ENCODE assay signal across 9 mouse cellular contexts in genomic region chr7:67619836-67620235, GRCm38 (mm10). TPM values are rescaled to one million over a fixed set of nuclear protein-coding genes. Genes with fewer than 3 reads are reported as not detected.
DNase-seq lines count a peak whose midpoint lies in the region; ATAC-seq and TF ChIP-seq lines count a peak whose summit lies in the region.
"Had no signal": no experiment of that assay in that cellular context is flagged by ENCODE, and none has a peak within 500 bp of the region (broad histone marks: within the 10 kb centered on the region; RNA-seq: fewer than 3 reads in every experiment).

No protein-coding gene starts in this region.

- no peak overlapping the region for H3K4me3 ChIP-seq in heart, postnatal 0 days (ENCODE audit: low read depth, low read length)
- no peak overlapping the region for H3K4me3 ChIP-seq in neural tube, embryonic 15.5 days (replicated peaks)
- H3K4me3 ChIP-seq in myocyte: no peak overlapping the region

- no peak for TF ChIP-seq POLR2A in myocyte (IDR thresholded peaks at IDR 0.05; ENCODE audit: insufficient read length, low read depth)

- no peak overlapping the region for H3ac ChIP-seq in myocyte (ENCODE audit: control insufficient read depth, insufficient read length)

- H3K9me3 ChIP-seq in heart, postnatal 0 days (replicated peaks; ENCODE audit: control insufficient read depth, low read length): no peaks in the 10 kb centered on the region
- H3K9me3 ChIP-seq in neural tube, embryonic 15.5 days (replicated peaks): no peaks in the 10 kb centered on the region

- no peak overlapping the region for H3K4me2 ChIP-seq in heart, postnatal 0 days (ENCODE audit: low read depth, low read length)
- no peak overlapping the region for H3K4me2 ChIP-seq in neural tube, embryonic 15.5 days
- H3K4me2 ChIP-seq in myocyte (ENCODE audit: low read depth): peak overlapping the region; percentile 39

- H3K79me2 ChIP-seq in myocyte (ENCODE audit: control insufficient read depth, insufficient read depth): no peaks in the 10 kb centered on the region

- H3K36me3 ChIP-seq in heart, postnatal 0 days (replicated peaks; ENCODE audit: control insufficient read depth, insufficient read depth, low read length): peaks cover 6% of the 10 kb centered on the region; the same call in 1 of the 2 replicates
- H3K36me3 ChIP-seq in neural tube, embryonic 15.5 days: no peaks in the 10 kb centered on the region
- no peaks in the 10 kb centered on the region for H3K36me3 ChIP-seq in myocyte (ENCODE audit: control insufficient read depth, insufficient read depth)

- peak; percentile 74; the same call in 1 of the 2 replicates for ATAC-seq in heart, postnatal 0 days (ENCODE audit: insufficient read depth, low read depth)
- 0 out of 2 replicates have a peak, but pooled peaks have one; percentile 50 for ATAC-seq in neural tube, embryonic 15.5 days (ENCODE audit: low FRiP score)

- no peak overlapping the region for H3K9ac ChIP-seq in heart, postnatal 0 days (replicated peaks; ENCODE audit: low read depth, low read length)
- H3K9ac ChIP-seq in neural tube, embryonic 15.5 days (replicated peaks): no peak overlapping the region

- intact Hi-C loops in heart, postnatal 25 days (cut with DNase I): loop anchor here (5.0 to 10.0 kb wide), 3 partner anchors 68 to 783 kb away; partner anchors contain the start of gene Adamts17

- no peaks in the 10 kb centered on the region for H3K27me3 ChIP-seq in heart, postnatal 0 days (ENCODE audit: control insufficient read depth, insufficient read depth, low read length)
- H3K27me3 ChIP-seq in neural tube, embryonic 15.5 days (replicated peaks): no peaks in the 10 kb centered on the region
- H3K27me3 ChIP-seq in myocyte (ENCODE audit: control insufficient read depth, insufficient read depth, insufficient read length): no peaks in the 10 kb centered on the region

- H3K27ac ChIP-seq in heart, postnatal 0 days (ENCODE audit: low read depth): peak overlapping the region; percentile 34; the same call in 1 of the 2 replicates
- H3K27ac ChIP-seq in neural tube, embryonic 15.5 days (replicated peaks): no peak overlapping the region

- H3K4me1 ChIP-seq in heart, postnatal 0 days (ENCODE audit: control insufficient read depth, insufficient read depth): peaks cover 25% of the 10 kb centered on the region
- no peaks in the 10 kb centered on the region for H3K4me1 ChIP-seq in neural tube, embryonic 15.5 days

- 35% methylated on average over 4 of the region's 4 CpGs for WGBS in heart, postnatal 0 days
- WGBS in neural tube, embryonic 15.5 days: 79% methylated on average over 4 of the region's 4 CpGs

- DNase-seq in heart, postnatal 0 days (ENCODE audit: low spot score): peak; percentile 78
- DNase-seq in heart, postnatal 25 days (ENCODE audit: low spot score): no peak
- DNase-seq in neural tube, embryonic 10.5 days (ENCODE audit: extremely low spot score, low spot score): no peak
- DNase-seq in R1 (ENCODE audit: low read depth, low spot score): peak; percentile 35
- no peak for DNase-seq in B cell, adult 2 months
- DNase-seq: lung, adult 18-20 months; thymus, postnatal 4 days had no signal

- TF ChIP-seq EP300 in heart, postnatal 0 days (IDR thresholded peaks at IDR 0.05; ENCODE audit: low read depth): no peak

- peak; percentile 63 for TF ChIP-seq CTCF in heart, postnatal 0 days (IDR thresholded peaks at IDR 0.05; ENCODE audit: low read depth)

TF ChIP-seq in myocyte, 11 proteins besides CTCF, POLR2A, EP300 and RAD21:
- no peak for TF ChIP-seq SRF (IDR thresholded peaks at IDR 0.05; ENCODE audit: control insufficient read depth, insufficient read length, low read depth)
- no peak for TF ChIP-seq USF1 (IDR thresholded peaks at IDR 0.05; ENCODE audit: low read depth)
- no peak for TF ChIP-seq TCF3 (IDR thresholded peaks at IDR 0.05; ENCODE audit: insufficient read length, low read depth)
- no peak for TF ChIP-seq MYOD1 (IDR thresholded peaks at IDR 0.05; ENCODE audit: control insufficient read depth in 1 of 3, insufficient read length in 2 of 3, low read depth in 2 of 3)
- TF ChIP-seq MAX (IDR thresholded peaks at IDR 0.05; ENCODE audit: low read depth): no peak
- TF ChIP-seq TCF12 (IDR thresholded peaks at IDR 0.05; ENCODE audit: insufficient read depth, poor library complexity, severe bottlenecking): no peak
- TF ChIP-seq CEBPB (IDR thresholded peaks at IDR 0.05; ENCODE audit: insufficient read depth, poor library complexity, severe bottlenecking): no peak
- TF ChIP-seq POLR2AphosphoS2 (IDR thresholded peaks at IDR 0.05; ENCODE audit: insufficient read length, low read depth): no peak
- TF ChIP-seq REST (IDR thresholded peaks at IDR 0.05; ENCODE audit: insufficient read depth, insufficient read length): no peak
- TF ChIP-seq MYOG (IDR thresholded peaks at IDR 0.05; ENCODE audit: control insufficient read depth in 1 of 3, insufficient read depth in 1 of 3, insufficient read length in 2 of 3, low read depth in 2 of 3): no peak
- TF ChIP-seq E2F4 (IDR thresholded peaks at IDR 0.05; ENCODE audit: insufficient read depth): no peak

RNA-seq across cellular contexts. Expression of gene Lrrc28, which starts 25.2 kb away (rescaled TPM):
- total RNA-seq in heart, postnatal 0 days (2014; rRNA removed; ENCODE audit: low replicate concordance): 24.4 and 71.6 TPM in 2 replicates
- 14.3 and 15.2 TPM in 2 replicates for polyA plus RNA-seq in heart, postnatal 0 days (2015; fragmentation: Nextera tagmentation; extraction: Ambion mirVana)
- total RNA-seq in heart, postnatal 25 days (2021): 10 to 100 TPM; 16.2 to 19.3 TPM
- polyA plus RNA-seq in neural tube, embryonic 15.5 days (2015; fragmentation: Nextera tagmentation; extraction: Ambion mirVana): 20.7 and 24.0 TPM in 2 replicates
- polyA plus RNA-seq in myocyte (2012; fragmentation: generic; extraction: Trizol): 24.2 TPM

RNA-seq across cellular contexts. Expression of gene Ttc23, which starts 27.4 kb away (rescaled TPM):
- 15.5 and 16.4 TPM in 2 replicates for total RNA-seq in heart, postnatal 0 days (2014; rRNA removed; ENCODE audit: low replicate concordance)
- 12.7 TPM in 2 replicates for polyA plus RNA-seq in heart, postnatal 0 days (2015; fragmentation: Nextera tagmentation; extraction: Ambion mirVana)
- total RNA-seq in heart, postnatal 25 days (2021): 10 to 100 TPM; 16.6 to 26.1 TPM
- polyA plus RNA-seq in neural tube, embryonic 15.5 days (2015; fragmentation: Nextera tagmentation; extraction: Ambion mirVana): 6.1 and 11.1 TPM in 2 replicates
- 14.2 TPM for polyA plus RNA-seq in myocyte (2012; fragmentation: generic; extraction: Trizol)

Comparison
In these comparisons a context has a peak if more than half of its experiments do, and no peak if none do; other contexts are left out.
1. DNase-seq: peak in heart, postnatal 0 days (single experiment) and R1 (single experiment); none in heart, postnatal 25 days (single experiment), neural tube, embryonic 10.5 days (single experiment) and B cell, adult 2 months (0 of 2).